Mouse (Mus musculus) telencephalon, adult 2 months (tissue): ENCODE data around the gene Kdelc1.

Source experiments
- DNase-seq: peaks from one replicate; pipeline ENCODE4 v3.0.0-alpha.2; 2011; ENCODE audit warnings: low read depth, low spot score

Kdelc1 gene

GRCm38 (mm10) chr1:44118239-44119054 is at the start of gene Kdelc1, which contains the start of gene Bivm:
Kdelc1 (minus strand) TSS chr1:44118808.
Bivm (plus strand) TSS chr1:44118957.
- peak; percentile 99 for DNase-seq

- DNase-seq, result no peak
These were observed 49.3 kb upstream of the Kdelc1 start for GRCm38 (mm10) chr1:44167859-44168383.

- no peak for DNase-seq
These were observed 43.8 kb upstream of the Kdelc1 start for GRCm38 (mm10) chr1:44162389-44162788.

- no peak for DNase-seq
These were observed 43.2 kb upstream of the Kdelc1 start for GRCm38 (mm10) chr1:44161818-44162217.

- DNase-seq, result no peak
These were observed 39.7 kb upstream of the Kdelc1 start for GRCm38 (mm10) chr1:44158317-44158716.

GRCm38 (mm10) chr1:44155287-44155686 is 36.7 kb upstream of the Kdelc1 start:
- no peak for DNase-seq

- DNase-seq, result no peak
These were observed 30.1 kb upstream of the Kdelc1 start for GRCm38 (mm10) chr1:44148706-44149105.

GRCm38 (mm10) chr1:44147563-44148381 is 29.2 kb upstream of the Kdelc1 start, which contains the start of gene Ercc5:
Ercc5 (plus strand) TSS chr1:44147744.
- DNase-seq, result peak; percentile 88

- no peak for DNase-seq
These were observed 24.1 kb upstream of the Kdelc1 start for GRCm38 (mm10) chr1:44142747-44143146.

- no peak for DNase-seq
These were observed 21.6 kb upstream of the Kdelc1 start for GRCm38 (mm10) chr1:44140232-44140631.

GRCm38 (mm10) chr1:44129929-44130581 is 11.4 kb upstream of the Kdelc1 start:
- DNase-seq, result no peak

- no peak for DNase-seq
These were observed 7.0 kb upstream of the Kdelc1 start for GRCm38 (mm10) chr1:44125590-44125989.

- no peak for DNase-seq
These were observed 3.6 kb upstream of the Kdelc1 start for GRCm38 (mm10) chr1:44122256-44122655.

GRCm38 (mm10) chr1:44120074-44120406 is 1.4 kb upstream of the Kdelc1 start:
- no peak for DNase-seq

- DNase-seq, result peak; percentile 74
These were observed 829 bp upstream of the Kdelc1 start for GRCm38 (mm10) chr1:44119201-44120073.

- DNase-seq, result no peak
These were observed 1.0 kb downstream of the Kdelc1 start for GRCm38 (mm10) chr1:44117571-44117970.

GRCm38 (mm10) chr1:44102939-44103338 is 15.7 kb downstream of the Kdelc1 start:
- DNase-seq, result no peak

GRCm38 (mm10) chr1:44102259-44102717 is 16.3 kb downstream of the Kdelc1 start, which contains the start of gene Tex30:
Tex30 (minus strand) TSS chr1:44102441.
- DNase-seq, result peak; percentile 93

- no peak for DNase-seq
These were observed 17.0 kb downstream of the Kdelc1 start for GRCm38 (mm10) chr1:44101448-44102225.

- DNase-seq, result no peak
These were observed 54.0 kb downstream of the Kdelc1 start for GRCm38 (mm10) chr1:44064625-44065024.
